Mouse (Mus musculus): Measurements from ENCODE around the gene Fam102b. TPM values are rescaled to one million over a fixed set of nuclear protein-coding genes. Genes with fewer than 3 reads are reported as not detected.

The Fam102b gene
- 13.6 and 16.8 TPM in 2 replicates for polyA plus RNA-seq (2012; rRNA removed)

DNA sequence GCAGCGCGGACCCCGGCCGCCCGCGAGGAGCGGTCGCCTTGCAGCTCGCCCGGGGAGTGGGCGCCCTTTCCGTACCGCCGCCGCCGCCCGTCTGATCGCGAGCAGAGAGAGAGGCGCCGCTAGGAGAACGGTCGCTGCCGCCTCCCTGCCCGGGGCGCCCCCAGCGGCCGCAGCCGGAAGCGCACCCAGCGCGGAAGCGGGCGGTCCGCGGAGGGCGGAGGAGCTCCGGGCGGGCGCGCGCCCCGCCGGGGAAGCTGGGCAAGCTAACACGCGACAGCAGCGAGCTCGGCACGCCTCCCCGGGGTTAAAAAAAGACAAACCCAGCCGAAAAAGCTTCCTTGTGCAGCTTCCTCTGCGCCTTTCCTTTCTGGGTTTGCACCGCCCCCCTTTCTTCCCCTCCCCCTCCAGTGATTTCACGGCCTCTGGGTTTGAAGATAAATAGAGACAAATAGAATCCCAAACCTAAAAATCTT lies at the start of gene Fam102b:
Gene Fam102b, minus strand, starts transcription at position 93 of the 473 bp plus-strand sequence.
- DNase-seq (ENCODE audit: low read depth): no peak

DNA sequence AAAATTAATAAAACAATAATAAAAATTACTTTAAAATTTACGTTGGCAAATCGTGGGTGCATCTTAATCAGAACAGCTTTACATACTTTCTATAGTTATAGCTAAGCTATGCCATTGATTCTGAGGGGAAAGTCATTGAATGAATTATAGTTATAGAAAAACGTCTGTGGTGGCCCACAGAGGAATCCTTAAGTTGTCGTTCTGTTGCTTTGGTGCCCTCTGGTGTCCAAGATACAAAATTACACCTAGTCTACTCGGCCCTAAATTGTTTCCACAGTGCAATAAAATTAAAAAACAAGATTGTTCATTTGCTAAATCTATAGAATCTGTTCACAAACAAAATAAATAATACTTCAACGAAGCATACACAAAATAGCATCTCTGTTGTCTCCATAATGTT lies 35.6 kb upstream of the Fam102b start:
- DNase-seq (ENCODE audit: low read depth): no peak

DNA sequence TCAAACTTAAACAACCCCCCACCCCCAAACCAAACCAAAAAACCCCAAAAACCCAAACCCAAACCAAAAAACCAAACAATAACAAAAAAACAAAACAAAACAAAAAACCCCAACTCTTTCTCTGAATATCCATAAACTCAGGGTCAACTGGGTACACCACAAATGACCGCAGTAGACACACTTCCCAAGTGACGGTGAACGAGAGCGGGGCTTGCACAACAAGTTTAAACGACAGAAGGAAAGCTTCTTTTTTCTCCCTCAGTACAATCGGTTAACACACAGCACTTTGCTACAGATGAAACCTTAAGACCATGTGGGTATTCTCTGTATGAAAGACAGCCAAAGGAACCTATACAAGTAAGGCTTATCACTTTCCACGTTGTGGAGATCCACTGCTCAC lies 35.0 kb upstream of the Fam102b start:
- no peak for DNase-seq (ENCODE audit: low read depth)

DNA sequence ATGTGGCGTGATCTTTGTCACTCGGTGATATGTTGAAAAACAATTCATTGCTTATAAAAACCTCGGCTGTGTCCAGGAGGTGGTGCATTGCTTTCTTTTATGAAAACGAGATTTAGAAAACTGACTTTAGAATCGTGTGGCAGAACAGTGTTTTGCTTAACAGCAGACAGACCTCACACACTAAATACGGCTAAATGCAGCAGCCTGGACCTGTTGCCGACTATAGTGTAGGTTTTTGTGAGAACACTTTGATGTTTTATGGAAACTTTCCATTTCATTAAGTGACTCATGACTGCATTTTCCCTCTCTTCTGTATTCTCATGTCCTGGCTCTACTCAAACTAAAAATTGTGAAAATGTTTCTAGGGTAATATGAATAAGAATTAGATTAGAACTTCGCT lies 32.5 kb upstream of the Fam102b start:
- no peak for DNase-seq (ENCODE audit: low read depth)

DNA sequence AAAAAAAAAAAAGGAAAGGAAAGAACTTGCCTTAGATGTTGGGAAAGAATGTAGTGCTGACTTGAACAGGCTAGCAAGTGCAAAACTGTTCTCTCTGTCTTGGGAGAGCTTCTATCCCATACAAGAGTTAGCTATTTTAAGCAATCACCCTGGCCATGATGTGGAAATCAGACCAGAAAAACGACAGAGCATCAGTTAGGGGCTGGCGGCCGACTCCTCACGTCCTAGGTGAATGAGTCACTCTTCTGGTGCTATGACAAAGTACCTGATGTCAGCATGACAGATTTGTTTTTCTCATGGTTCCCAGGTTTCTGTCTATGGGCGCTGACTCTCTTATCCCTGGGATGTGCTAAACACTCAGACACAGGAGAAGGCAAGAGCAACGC lies 24.5 kb upstream of the Fam102b start:
- no peak for DNase-seq (ENCODE audit: low read depth)

DNA sequence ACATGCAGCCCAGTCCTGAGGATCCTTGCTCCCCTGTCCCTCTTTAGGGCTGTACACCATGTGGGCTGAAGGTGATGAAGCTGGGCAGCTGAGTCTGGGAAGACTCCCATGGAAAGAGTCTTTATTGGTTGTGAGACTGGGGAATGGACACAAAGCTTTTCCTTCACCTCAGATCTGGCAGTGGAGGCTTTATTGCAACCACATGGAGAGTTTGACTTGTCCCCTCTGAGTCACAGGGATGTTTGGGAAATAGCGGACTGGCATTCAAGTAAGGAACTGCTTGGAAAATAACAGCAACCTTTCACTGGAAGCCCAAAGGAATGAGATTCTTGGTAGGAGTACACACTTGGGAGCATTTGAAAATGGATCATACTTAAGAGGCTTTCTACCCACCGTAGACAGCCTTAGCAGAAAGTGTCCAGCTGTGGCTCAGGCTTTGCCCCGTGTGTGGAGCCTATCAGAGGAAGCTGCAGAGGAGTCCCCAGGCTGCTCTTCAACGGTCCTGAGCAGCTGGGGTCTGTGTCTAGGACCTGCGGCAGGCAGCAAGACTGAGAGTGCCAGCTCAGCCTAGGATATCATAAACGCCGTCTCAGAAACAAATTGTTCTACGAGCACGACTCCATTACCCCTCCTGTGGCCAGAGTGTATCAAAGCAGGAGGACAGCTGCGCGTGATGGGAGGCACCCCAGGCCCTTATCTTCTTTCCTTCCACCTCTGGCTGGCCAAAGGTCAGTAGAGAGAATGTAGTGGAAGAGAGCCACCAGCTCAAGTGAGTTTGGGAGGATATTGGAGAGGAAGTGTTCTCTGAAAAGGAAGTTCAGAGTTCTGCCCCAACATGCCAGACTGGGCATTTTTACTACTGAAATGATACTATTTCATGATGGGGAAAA lies 23.9 kb upstream of the Fam102b start:
- DNase-seq (ENCODE audit: low read depth): no peak

DNA sequence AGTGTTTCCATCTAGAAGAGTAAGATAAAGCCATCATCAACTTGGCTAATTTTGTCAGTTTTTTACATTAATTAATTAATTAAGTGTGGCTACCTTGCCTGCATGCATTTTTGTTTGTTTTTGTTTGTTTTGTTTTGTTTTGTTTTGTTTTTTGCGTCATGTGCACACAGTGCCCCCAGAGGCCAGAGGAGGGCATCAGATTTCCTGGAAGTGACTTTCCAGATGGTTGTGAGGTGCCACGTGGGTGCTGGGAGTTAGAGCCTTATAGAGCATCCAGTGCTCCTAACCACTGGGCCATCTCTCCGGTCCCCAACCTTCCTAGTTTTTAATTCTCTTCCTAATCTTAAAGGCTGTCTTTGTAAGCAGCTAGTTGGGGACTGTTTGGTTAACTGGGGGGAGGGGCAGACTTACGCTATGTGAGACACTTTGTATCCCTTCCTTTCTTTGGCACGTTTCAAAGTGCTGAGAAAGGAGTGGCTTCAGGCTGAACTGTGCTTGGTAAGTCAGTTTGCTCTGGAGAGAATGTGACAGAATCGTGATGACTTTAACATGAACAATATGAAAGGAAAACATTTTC lies 20.4 kb upstream of the Fam102b start:
- no peak for DNase-seq (ENCODE audit: low read depth)

DNA sequence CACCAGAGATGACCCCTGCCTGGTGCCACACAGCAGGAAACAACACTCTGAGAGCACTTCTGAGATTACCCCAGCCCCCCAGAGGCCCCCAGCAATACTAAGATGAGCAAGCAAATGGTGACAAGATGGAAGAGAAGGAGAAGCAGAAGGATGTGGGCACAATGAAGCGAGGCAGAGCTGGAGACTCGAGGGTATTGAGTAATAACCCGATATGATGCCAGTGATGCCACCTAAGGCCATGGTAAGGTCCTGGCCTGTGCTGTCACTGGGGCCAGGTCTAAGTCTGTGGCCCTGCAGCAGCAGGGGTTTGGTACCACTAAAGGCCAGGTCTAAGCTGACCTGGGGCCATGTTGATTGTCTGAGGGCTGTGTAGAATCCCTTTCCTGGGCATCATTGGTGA lies 19.0 kb upstream of the Fam102b start:
- no peak for DNase-seq (ENCODE audit: low read depth)

DNA sequence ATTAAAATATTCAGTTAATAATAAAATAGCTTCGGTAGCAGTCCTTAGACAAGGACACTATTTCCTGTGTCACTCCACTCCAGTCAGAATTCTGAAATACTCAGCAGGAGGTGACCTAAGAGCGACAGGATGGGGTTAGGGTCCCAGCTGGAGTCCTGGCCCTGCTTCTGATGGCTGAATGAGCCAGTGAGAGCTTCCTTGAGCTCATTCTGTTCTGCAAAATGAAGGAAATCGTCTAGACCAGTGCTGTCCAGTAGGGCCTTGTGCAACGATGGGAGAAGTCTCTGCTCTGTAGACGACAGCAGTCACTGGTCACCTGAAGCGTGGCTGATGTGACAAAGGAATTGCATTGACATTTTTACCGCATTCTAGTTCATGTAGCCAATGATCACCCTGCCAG lies 16.0 kb upstream of the Fam102b start:
- no peak for DNase-seq (ENCODE audit: low read depth)

DNA sequence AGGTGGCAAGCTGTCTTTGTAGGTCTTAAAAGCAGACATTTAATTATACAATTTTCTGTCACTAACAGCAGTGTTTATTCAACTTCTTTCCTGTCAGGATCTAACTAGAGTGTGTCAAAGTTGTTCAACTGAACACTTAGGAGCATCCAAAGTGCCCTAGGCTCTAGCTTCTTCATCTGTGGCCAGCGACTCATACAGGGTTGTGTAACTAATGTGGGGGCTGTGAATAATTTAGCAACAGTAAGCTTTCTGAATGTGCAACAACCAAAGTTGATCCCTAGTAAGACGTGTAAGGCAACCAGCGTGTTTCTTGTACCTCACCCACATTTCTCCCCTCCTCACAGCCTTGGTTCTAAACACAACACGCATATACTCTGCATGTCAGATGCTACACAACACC lies 13.5 kb upstream of the Fam102b start:
- DNase-seq (ENCODE audit: low read depth): peak; percentile 92

DNA sequence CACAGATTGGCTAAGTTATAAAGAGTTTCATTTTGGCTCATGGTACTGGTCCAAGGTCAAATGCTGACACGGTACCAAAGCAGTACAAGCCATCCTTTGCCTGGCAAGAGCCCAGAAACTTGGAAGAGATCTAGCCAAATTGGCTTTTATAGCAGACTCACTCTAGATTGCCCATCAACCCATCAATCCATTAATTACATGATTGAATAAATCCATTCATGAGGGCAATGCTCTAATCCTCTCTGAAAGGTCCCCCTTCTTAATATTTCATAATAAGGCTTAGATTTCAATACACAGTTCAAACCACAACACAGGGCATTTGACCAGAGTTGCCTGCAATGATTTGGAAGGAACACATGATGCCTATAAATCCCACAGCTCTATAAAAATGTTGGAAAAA lies 7.0 kb upstream of the Fam102b start:
- no peak for DNase-seq (ENCODE audit: low read depth)

DNA sequence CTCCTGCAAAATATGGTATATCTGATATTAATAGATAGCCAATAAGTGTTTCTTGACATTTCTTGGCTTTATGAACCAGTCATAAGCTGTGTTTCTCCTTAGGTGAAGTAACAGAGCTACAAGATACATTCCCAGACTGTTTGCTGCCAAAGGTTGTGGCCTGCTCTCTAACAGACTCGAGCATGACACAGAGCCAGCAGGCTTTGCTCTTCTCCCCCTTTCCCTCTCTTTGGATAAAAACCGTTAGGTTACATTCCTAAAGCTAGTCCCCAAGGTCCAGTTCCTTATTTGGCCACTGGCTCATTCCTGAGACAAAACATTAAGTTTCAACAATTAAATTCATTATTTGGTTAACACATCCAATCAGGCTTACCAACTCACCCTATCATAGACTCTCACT lies 4.9 kb upstream of the Fam102b start:
- DNase-seq (ENCODE audit: low read depth): no peak

DNA sequence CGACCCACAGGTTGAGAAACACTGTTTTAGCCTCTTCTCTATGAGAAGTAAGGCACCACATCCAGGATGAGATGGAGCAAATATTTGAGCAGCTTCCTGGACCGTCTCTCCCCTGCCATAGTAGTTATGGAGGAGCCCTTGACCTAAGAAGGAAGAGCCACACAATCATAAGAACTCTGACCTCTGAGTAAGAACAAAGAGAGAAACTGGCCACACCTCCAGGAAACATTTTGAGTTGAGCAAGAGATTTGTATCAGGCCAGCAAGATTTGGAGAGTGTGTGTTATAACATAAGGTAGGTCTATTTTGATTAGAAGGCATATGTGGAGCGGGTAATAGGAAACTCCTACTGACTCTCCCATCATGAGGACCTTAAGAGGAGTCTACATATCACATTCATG lies 4.2 kb upstream of the Fam102b start:
- DNase-seq (ENCODE audit: low read depth): no peak

DNA sequence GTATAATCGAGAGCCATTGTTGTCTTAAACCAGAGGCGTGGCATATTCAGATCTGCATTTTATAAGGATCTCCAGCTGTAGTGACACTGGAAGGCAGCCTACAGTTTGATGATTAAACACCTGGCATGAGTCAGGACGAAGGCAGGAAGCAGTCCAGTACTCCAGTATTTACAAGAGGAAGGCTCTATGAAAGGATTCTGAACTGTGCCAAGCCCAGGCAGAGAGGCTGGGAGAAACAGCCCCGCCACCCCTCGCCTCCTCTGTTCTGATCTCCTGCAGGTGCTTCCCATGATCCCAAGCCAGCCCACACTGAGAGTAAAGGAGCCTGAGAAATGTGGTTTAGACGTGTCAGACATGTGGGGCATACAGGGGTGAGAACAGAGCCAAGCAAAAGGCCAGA lies 3.4 kb upstream of the Fam102b start:
- DNase-seq (ENCODE audit: low read depth): no peak

DNA sequence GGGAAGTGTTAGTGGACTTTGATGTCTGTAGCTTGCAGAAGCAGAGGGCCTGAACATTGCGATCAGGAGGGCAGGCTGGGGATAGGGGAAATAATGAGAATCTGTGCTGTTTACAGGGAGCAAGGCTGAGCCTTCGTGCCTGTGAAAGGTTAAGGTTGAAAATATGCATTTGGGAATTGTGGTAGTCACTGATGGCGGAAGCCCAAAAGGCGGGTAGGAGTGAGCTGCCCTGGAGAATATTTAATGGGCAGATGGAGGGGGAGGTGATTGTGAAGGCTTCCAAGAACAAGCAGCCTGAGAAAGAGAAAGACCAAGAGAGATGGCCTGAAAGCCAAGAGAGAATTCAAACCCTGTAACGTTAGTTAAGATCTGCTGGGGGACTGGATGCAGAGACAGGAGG lies 2.3 kb upstream of the Fam102b start:
- no peak for DNase-seq (ENCODE audit: low read depth)

DNA sequence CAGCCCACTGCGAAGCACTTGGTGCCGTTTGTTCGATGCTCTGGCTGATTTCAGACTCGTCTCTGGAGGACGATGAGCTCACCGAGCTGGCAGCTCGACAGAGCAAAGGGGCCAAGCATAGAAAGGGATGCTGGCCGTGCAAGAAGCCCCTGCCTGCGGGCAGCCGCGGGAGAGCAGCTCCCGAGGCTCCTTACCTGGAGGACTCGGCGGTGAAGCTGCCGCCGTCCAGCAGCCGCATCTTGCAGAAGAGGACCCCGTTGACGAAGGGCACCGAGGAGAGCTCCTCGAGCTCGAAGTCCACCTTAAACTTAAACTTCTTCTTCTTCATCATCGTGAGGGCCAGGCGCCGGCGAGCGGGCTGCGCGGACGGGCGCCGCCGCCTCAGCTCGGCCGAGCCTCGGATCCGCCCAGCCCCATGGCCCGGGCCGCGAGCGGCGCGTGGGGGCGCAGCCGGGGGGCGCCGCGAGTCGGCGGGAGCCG lies 376 bp downstream of the Fam102b start:
- no peak for DNase-seq (ENCODE audit: low read depth)

DNA sequence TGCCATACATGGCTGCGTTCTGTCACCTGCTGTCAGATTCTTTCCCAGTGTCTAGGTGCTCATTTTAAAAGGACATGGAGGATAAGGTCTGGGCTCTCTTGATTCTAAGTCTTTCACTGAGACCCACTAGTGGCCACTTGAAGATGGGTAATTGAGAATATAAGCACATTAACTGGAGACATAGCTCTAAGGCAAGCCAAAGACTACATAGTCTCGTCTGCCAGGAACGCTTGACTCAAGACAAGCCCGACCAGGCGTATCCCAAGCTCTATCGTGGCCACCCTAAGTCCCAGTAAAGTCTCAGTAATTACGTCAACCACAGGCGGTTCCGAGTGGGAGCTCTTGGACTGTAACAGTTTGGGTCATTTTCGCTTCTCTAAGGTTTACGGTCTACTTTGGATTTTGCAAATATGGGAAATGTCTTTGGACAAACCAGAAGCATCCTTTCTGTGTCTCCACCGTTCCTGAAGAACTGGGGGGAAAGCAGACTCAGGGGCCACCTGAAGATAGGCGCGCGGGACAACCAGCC lies 881 bp downstream of the Fam102b start:
- DNase-seq (ENCODE audit: low read depth): no peak

DNA sequence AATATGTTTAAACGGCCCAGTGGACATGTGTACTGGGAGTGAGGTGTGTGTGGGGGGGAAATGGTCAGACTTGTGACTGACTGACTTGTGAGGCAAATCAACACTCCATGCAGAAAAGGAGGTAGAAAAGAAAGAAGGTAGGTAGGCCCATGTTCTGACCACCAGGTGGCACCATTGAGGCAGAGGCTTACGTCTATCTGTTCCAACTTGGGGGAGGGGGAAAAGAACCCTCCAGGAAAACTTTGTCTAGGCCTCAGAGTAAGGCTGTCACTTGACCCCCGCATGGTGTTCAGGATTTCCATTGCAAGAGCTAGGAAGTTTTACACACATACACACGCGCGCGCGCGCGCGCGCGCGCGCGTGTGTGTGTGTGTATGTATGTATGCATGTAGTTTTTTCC lies 1.8 kb downstream of the Fam102b start:
- DNase-seq (ENCODE audit: low read depth): no peak

DNA sequence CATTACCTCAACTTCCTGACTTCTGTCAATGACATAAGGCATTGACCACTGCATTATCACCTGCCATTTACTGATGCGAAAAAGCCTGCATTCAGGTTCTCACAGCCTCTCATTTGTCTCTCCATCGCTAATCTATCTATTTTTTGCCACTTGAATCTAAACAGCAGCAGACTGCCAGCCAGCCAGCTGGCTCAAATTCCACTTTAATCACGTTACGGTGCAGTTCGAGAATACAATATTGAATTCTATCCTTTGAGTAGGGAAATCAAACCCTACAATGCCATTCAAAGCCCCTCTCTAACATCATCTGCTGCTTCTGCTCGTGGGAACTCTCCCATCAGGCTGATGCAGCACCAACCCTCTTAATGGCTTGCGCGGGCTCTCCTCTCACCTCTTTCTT lies 4.3 kb downstream of the Fam102b start:
- no peak for DNase-seq (ENCODE audit: low read depth)

DNA sequence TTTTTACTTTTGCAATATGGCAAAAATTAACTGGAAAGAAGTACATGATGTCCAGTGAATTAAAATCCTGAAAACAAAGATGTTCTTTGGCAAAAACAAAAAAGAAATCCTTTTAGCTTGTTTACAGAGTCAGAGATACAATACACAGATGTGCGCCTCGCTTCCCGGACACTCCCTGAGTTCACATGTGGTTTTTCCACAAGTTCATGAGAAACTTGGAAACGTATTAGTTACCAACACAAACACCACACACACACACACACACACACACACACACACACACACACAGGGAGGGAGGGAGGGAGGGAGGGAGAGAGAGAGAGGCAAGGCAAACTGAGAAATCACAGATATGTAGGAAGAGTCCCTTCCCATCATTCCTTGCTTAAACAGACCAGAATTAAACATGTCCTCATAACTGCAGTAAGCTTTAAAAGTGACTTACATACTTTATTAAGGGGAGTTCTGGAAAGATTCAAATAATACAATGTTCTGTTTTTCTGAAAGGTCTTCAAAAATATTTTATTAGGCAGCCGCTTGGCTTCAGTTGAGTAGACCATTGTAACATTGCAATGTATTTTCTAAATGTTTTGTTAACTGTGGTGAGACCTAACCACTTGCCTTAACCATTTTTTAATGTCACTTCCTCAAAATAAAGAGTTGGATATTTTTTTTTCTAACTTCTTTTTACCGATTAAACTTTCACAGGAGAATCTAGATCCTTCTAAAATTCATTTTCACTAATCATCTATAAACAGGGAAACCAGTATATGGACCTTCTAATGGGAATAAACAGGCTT lies 5.5 kb downstream of the Fam102b start:
- no peak for DNase-seq (ENCODE audit: low read depth)

DNA sequence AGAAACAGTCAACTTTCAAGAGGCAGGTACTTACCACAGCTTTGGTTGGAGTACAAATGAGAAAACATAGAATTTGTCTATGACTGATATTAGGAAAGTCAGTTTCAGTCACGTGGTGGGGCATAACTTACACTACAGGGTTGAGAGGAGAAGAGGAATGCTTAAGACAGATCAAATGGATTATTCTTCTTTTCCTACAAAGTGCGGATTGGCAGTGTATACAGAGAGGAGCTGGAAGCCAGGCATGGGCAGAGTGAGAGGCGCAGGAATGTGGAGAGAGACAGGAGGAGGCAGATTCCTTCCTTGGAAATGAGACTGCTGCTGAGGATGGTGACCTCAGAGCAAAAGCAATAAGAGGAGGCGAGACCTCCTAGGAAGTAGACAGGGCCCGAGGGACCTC lies 9.1 kb downstream of the Fam102b start:
- no peak for DNase-seq (ENCODE audit: low read depth)

DNA sequence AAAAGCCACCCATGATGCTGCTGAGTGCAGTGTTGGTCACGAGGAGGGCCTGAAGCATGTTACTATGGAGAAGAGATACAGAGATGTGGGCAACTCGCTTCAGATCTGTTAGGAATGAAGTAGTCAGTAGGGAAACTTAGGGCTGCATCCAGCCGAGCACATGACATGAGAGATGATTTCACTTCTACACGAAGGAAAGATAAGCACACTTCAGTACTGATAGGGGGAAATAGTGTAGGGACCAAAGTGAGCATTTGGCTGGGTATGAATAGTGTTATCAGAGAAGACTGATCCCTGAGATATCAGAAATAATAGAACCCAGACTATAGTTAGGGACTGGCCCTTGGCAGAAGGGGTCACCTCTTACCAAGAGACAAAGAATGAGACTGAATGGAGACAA lies 14.8 kb downstream of the Fam102b start:
- no peak for DNase-seq (ENCODE audit: low read depth)
